Mouse (Mus musculus): Measurements from ENCODE around the gene Ccdc102a.

Gene Ccdc102a

DNA sequence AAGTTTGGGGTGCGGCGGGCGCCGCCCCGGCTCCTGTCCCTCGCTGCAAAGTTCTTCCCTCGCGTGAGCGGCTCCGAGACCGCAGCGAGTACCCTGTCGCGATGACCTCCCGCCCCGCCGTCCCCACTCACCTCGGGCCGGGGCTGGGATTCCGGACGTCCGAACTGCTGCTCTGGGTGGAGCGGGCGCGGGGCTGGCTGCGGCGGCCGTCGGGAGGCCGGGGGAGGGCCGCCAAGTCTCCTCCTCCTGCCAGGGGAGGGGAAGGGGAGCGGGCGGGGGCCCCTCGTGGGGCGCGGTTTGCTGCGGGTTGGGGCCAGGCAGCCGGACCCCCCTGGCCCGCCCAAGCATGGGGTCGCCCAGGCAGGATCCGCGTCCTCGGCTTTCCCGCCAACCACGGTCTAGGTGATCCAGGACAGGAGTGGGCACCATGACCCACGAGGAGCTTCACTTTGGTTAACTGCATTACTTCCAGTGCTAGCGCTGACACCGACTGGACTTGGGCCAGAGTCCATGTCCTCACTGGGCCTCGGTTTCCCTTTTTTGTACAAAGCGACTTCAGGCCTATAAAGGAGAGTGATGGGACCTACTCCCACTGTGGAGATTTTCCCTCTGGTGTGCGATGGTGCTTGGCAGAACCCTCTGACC lies at the start of gene Ccdc102a:
Ccdc102a (minus strand) TSS at position 248 of the 645 bp plus-strand sequence.
- no peak for DNase-seq (ENCODE audit: low read depth, low spot score)

DNA sequence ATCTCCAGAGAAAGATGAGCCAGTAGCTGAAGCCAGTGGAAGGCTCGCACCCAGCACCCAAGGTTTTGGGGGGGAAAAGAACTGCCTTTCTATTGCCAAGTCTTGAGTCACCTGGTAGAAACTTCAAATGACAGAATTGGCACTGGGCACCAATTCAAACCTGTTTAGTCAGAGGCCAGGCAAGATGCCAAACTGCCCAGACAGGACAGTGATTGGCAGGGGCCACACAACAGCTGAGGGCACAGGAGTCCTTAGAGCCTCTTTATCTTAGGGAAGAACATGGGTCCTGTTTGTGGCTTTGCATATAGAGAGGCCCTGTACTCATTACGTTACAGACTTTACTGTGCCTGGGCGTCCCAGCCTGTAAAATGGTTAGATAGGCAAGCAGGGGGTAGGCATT lies 49.7 kb upstream of the Ccdc102a start:
- DNase-seq (ENCODE audit: low read depth, low spot score), result no peak

DNA sequence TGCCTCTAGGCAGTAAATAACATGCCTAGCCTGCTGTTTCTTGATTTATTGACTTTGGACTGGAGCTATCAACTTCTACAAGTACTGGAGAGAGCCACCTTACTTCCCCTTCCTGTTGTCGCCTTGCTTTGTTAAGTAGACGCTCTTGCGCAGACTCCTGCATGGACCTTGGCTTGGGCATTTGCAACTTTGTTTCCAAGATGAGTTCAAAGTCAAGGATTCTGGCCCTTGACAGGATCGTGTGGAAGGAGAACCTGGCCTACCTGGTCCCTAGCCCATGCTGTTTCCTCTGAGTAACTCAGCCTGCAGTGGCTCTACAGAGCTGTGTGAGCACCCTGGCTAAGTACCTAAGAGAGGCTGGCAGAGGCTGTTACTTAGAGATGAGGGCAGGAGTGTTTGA lies 49.2 kb upstream of the Ccdc102a start:
- no peak for DNase-seq (ENCODE audit: low read depth, low spot score)

DNA sequence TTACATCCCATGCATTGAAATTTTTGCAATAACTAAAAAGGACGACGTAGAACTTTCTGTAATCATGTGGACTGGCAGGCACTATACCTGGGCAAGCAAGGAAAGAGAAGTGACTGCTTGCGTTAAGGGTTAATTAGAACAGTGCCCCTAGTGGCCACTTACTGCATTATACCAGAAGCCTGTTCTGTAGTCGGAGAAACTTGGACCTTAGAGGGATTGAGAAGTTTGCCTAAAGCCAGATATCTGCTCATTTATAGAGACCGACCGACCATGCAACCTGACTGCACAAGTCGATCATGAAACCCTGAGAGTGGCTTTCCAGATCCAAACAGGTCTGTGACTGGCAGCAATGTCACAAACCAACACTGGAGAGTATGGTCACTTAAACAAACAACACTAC lies 48.7 kb upstream of the Ccdc102a start:
- no peak for DNase-seq (ENCODE audit: low read depth, low spot score)

DNA sequence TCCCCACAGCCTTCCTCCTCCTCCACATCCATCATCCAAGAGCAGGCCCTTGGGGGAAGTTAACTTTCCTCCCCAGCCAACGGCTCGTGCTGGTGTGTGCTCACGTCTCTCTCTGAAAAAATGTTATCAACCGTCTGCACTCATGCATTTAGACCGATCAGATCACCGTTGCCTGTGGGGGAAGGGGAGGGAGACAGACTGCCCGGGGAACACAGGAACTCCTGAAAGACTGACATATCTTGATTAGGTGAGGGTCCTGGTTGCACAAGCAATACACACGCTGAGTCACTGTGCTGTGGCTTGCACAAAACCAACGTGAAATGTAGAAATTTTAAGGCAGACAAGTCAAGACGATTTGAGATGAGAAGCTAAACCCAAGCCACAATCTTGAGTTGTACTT lies 46.9 kb upstream of the Ccdc102a start:
- no peak for DNase-seq (ENCODE audit: low read depth, low spot score)

DNA sequence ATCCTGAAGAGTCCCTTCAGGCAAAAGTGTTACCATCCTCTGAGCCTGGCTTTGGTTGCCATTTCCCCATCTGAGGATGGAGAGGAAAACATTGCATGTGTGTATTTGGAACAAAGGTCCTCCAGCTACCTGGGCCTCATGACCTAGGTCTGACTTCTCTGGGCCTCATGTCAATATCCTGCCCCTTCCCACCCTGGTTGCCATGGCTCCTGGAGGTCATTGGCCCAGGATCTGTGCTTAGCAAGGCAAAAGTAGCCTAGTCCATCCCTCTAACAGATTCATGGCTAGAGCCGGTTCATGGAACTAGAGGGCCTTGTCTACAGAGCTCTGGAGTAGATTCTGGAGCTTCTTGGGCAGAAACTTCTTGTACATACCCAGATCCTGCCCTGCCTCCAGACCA lies 44.3 kb upstream of the Ccdc102a start:
- DNase-seq (ENCODE audit: low read depth, low spot score), result no peak

DNA sequence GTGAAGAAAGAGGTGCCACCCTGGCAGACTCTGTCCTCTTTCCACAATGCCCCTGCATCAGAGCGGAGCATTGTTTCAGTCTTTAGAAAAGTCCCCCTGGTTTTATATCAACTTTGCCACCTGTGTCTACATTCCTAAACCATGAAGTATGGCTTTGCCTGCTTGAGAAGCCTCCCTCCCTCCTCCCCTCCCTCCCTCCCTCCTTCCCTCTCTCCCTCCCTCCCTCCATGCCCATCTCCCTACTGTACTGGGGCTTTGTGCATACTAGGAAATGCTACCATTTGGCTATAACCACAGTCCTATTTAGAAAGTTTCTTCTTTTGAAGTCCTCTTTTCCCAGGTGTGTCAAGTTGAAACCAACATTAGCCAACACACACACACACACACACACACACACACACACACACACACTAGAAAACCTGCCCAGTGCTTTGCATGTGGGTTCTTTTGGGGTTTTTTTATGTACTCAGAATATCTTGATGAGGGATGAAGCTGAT lies 38.2 kb upstream of the Ccdc102a start:
- DNase-seq (ENCODE audit: low read depth, low spot score), result no peak

DNA sequence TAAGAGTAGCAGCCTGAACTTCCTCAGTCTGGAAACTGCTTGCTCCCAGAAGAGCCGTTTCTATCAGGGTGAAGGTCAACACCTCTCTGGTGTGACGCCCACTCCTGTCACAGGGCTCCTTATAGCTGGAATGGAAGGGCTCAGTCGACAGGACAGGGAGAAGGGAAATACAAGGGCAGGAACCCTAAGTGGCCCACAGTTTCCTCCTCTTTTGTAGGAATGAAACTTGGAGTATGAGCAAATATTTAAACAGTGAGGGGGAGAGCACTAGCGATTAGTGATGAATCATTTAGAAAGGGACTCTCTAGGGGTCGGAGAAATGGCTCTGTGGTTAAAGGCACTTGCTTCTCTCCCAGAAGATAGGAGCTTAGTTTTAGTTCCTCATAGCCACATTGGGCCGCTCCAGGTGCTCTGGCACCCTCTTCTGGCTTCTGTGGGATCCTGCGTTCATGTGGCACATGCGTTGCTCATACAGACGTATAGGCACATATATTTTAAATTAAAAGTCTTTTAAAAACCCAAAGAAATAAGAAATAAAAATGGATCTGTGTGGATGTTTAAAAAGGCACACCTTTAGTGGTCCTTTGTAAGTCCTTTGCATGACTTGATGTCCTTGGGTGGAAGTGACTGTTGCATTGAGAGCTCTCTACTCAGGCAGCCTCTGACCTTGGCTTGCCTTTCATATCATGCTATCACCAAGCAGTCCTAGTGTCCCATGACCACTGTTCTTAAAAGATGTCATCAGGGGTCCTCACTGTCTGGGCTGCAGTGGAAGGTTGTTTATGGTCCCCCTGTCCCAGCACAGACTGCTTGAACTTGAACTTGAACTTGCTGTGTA lies 37.2 kb upstream of the Ccdc102a start:
- no peak for DNase-seq (ENCODE audit: low read depth, low spot score)

DNA sequence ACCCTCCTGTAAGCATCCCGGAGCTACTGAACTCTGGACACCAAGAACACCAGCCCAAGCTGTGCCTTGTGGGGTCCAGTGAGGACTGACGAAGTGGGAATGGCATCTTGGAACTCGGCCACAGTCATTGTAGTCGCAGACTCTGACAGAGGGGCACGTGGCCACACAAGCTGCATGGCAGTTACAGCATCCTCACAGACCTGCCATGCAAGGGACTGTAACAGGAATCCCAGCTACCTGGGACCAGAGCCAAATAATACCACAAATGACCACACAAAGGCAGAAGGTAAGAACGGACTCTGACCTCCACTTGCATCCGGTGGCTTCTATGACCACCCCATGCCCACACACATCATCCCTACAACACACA lies 36.5 kb upstream of the Ccdc102a start:
- DNase-seq (ENCODE audit: low read depth, low spot score), result no peak

DNA sequence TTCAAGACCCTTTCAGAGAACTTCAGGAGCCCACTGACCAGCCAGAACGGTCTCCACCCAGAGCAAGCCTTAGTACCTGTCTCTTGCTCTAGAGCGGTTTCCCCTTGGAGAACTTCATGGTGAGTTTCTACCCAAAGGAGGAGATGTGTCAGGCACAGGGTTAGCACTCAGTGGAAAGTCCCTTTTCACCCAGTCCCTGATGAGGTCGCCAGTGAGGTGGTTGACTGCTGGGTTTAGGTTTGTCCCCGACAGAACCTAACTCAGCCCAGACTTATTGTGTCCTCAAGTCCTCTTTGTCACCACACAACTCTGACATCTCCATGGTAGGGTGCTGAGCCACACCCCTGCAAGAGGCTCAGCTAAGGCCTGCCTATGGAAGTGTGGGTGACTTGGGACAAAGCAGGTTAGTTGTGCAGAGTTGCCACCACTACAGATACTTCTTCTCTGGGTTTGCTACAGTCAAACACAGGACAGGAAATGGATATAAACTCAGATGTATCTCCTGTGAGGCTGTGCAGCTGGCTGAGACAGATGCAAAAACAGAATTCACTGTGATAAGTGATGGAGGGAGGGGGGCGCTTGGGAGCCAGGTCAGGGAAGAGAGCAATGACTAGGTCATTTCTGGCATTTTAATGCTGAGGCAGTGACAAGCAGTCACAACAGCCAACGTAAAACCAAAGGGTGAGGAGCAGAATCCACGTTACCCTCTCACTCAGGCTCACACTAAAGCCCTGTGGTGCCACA lies 35.9 kb upstream of the Ccdc102a start:
- DNase-seq (ENCODE audit: low read depth, low spot score), result no peak

DNA sequence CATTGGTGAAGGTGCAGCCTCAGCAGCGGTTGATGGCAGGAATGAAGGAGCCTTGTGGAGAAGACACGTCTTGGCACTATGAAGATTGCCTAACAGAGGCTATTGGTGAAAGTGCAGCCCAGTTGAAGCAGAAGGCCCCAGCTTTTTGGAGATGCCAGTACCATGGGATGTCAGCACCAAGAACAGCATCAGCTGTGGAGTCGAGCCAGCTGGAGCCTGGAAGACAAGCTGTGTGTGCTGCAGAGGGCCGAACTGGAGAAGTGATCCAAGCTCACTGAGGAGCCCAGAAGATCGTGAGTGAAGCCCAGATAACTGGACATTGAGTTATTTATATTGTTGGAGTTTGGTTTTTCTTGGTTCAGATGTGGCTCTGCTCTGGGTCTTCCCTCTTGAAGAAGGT lies 34.2 kb upstream of the Ccdc102a start:
- DNase-seq (ENCODE audit: low read depth, low spot score), result no peak

DNA sequence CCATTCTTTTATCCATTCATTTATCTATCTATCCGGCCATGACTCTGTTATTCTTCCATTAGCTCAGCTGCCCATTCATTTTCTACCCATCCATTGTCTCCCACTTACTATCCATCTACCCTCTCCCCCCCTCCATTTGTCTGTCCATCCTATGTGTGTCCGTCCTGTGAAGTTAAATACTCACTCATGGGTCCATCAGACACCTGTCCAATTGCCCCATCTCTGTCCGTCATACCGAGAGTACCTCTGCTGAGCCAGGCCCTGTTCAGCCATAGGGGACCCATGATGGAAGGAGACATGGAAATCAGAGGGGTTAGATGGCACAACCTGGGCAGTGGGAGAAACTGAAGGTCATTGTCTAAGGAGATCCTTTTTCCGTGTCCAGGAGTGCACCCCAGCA lies 32.6 kb upstream of the Ccdc102a start:
- no peak for DNase-seq (ENCODE audit: low read depth, low spot score)

DNA sequence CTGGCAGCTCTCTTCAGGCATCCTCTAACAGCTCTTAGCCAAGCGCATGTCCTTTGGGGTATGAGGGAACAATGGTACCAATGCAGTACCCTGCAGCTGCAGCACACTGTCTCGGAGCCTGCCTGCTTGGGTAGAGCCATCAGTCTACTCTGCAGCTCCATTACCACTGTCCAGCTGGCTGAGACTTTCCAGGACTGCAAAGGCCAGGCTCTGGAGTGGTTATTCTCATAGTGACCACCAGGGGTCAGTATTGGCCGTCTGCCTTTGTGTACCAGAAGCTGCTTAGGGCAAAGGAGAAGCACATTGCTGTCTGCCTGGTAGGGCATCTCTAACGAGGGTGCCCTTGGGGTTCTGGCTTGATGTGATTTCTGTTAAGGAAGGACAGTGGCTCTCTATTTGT lies 32.1 kb upstream of the Ccdc102a start:
- peak; percentile 73 for DNase-seq (ENCODE audit: low read depth, low spot score)

DNA sequence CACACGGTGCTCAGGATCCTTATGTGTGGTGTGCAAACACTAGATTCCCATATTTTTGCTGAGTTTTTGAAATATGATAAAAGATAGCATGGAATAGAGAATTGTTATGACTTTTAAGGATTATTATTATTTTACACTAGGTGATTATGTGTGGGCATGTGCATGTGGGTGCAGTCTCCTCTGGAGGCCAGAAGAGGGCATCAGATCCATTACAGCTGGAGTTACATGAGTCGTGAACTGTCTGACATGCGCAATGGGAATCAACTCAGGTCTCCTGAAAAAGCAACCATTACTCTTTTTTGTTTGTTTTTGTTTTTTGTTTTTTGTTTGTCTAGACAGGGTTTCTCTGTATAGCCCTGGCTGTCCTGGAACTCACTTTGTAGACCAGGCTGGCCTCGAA lies 31.1 kb upstream of the Ccdc102a start:
- DNase-seq (ENCODE audit: low read depth, low spot score), result no peak

DNA sequence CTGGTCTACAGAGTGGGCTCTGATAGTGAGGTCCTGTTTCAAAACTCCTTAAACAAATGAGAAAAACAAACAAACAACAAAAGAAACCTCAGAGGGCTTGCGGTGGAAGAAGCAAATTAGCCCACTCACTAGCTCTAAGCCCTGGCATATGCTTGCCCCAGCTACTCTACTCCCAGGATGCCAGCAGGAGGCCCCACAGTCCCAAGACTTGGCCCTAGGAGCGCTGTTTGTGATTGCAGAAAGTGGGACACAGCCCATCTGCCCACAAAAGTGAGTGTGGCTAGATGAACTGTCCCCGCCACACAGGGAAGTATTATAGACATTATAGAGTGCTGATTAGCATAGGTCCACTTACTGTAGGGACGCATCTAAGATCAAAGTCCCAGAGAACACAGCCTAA lies 30.5 kb upstream of the Ccdc102a start:
- DNase-seq (ENCODE audit: low read depth, low spot score), result no peak

DNA sequence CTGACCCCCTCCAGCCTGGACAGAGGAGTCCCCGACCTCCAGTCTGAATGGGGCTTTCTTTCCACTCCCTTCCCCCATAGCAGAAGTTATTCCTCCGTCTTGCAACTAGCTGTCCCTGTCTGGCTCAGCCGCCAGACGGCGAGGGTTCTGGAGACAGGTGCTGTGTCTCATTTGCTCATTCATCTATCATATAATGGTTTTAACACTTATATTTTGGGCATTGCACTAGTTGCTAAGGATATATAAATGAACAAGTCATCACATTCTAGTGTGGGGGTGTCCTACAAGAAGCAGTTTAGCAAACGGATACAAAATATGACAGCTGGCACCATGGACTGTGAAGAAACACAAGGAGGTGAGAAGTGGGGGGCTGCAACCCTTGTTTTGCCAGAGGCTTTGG lies 27.3 kb upstream of the Ccdc102a start:
- no peak for DNase-seq (ENCODE audit: low read depth, low spot score)

DNA sequence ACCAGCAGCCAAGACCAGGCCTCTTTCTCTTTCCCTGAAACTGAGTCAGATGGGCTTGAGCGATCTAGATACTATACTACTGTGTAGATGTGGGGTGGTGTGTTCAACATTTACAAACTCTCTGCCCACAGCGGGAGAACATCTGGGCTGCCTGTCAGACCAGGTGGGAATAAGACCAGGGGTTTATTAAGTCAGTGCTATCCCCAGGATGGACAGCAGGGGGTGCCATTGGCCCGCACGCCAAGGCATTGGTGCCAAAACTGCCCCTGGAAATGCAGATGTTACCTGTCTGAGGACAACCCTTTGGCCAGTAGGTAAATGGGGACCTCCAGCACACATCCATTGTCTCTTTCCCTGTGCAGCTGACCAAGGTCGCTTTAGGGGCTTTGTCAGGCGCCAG lies 24.7 kb upstream of the Ccdc102a start:
- no peak for DNase-seq (ENCODE audit: low read depth, low spot score)

DNA sequence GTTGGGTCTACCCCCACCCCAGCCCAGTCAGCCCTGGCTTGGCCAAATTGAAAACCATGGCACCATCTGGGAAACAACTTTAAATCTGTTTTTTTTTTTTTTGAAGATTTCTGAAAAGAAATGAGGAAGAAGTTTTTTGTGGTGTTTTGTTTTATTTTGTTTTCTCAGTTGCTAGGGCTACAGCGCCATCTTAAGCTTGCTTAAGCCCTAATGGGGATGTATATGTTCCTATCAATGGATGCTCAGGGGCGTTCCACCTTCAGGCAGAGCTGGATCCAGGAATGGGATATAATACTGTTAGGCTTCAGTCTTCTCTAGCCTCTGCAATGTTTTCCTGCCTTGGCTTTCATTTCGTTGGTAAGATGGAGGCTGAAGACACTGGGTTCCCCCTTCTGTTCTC lies 17.3 kb upstream of the Ccdc102a start:
- DNase-seq (ENCODE audit: low read depth, low spot score), result no peak

DNA sequence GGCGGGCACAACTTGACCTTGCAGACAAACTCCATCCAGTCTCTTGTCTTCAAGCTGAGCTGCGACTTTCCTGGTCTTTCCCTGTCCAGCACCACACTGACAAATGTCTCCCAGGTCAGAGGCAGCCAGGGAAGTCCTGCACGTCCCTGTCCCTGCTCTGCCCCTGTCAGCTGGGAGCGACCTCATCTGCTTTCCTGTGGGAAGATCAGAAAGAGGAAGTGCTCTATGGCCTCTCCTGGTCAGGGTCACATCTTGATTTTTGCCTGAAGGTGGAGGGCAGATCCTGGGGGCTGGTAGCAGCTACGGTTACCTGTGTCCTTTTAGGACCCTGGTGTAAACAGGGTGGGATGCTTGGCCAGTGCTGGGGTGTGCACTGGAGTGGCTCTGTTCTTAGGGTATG lies 16.0 kb upstream of the Ccdc102a start:
- DNase-seq (ENCODE audit: low read depth, low spot score), result no peak

DNA sequence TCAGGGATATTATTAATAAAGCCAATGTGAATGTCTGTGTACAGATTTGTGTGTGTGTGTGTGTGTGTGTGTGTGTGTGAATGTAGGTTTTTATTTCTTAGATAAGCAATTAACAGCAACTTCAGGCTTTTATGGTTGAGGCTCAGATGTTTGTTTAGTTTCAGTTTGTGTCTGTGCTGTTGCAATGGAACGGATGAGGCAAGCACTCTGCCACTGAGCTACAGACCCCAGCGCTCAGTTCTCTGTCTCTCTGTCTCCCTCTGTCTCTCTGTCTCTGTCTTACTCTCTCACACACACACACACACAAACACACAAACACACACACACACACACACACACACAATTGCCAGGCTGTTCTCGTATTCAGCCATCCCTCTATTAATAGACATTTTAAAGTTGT lies 10.3 kb upstream of the Ccdc102a start:
- no peak for DNase-seq (ENCODE audit: low read depth, low spot score)

DNA sequence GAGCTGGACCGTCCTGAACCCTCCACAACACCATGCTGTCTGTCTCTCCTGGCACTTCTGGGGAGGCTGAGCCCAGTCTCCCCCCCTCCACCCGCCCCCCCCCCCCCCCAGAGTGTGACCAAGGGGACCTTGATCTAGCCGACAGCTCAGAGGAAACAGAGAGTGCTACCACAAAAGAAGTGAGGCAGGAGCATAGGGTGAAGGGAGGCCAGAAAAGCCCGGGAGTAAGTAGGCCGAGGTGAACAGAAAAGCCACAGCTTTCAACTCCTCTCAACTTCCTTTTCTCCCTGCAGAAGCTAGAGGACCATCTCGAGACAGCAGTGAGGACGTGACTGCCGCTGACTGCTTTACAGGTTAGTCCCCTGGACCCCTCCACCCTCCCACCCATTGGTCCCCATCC lies 5.5 kb upstream of the Ccdc102a start, which contains the start of gene Adgrg5:
Adgrg5 (plus strand) TSS at position 290 of the 400 bp plus-strand sequence.
- DNase-seq (ENCODE audit: low read depth, low spot score), result no peak

DNA sequence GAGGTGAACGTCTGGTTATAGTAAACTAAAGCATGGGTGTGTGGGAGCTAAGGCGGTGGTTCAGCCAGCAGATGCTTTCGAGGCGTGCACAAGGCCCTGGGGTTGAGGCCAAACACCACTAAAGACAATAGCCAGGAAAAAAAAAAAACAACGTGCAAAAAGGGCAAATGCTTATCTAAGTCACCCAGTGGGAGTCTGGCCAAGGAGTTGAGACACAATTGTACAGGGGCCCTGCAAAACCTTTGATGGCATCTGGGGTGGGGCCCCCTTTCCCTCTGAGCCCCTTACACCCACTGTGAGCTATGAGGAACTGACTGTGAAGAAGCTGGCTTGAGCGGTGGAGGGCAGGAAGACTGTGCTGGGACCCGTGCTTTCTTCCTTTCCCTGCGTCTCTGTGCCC lies 4.7 kb upstream of the Ccdc102a start:
- no peak for DNase-seq (ENCODE audit: low read depth, low spot score)
